13 mouse cellular contexts compared by ENCODE assay signal in the genomic region with DNA sequence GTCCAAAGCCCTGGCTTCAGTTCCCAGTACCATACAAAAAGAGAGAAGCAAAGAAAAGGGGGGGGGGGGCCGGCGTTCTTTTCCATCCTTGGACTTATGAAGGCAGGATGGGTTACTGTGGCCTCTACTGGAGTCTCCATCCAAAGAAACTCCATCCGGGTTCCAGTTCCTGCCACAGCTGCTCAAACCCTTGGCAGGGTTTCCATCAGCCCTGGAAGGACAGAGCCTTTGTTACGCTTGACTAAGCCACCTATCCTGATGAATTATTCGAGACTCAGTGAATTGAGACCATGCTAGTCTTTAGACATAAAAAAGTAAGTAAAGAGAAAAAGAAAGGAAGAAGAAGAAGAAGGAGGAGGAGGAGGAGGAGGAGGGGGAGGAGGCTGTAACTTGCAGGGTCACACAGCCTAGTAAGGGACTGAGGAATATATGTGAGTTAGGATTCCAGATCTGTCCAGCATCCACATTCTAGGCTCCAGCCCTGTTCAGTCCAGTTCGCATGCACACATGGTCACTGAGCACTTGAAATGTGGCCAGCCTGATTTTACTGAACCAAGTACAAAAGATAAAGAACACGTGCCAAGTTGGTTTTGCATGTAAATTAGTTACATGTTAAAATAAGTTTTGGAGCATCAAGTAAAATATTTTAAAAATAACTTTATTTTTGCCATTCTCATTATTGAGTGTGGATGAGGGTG. TPM values are rescaled to one million over a fixed set of nuclear protein-coding genes. Genes with fewer than 3 reads are reported as not detected.
DNase-seq lines count a peak whose midpoint lies in the region; ATAC-seq and TF ChIP-seq lines count a peak whose summit lies in the region.
"Had no signal": no experiment of that assay in that cellular context is flagged by ENCODE, and none has a peak within 500 bp of the region (broad histone marks: within the 10 kb centered on the region; RNA-seq: fewer than 3 reads in every experiment).

No protein-coding gene starts in this region.

- WGBS in hindbrain, embryonic 15.5 days = 57% methylated on average over 6 of the region's 7 CpGs
- WGBS in hindbrain, embryonic 16.5 days = 55% methylated on average over 5 of the region's 7 CpGs
- 69% methylated on average over 7 of the region's 7 CpGs for WGBS in neural tube, embryonic 15.5 days
- 29% methylated on average over 7 of the region's 7 CpGs for WGBS in kidney, adult 2 months

- no peak overlapping the region for H3K9ac ChIP-seq in hindbrain, embryonic 15.5 days
- no peak overlapping the region for H3K9ac ChIP-seq in hindbrain, embryonic 16.5 days (ENCODE audit: low read depth, low read length)
- no peak overlapping the region for H3K9ac ChIP-seq in neural tube, embryonic 15.5 days (replicated peaks)
- H3K9ac ChIP-seq: neural tube, embryonic 12.5 days had no signal

- 0 out of 2 replicates have a peak overlapping the region, but pooled peaks have one; percentile 17 for H3K27ac ChIP-seq in hindbrain, embryonic 15.5 days (replicated peaks)
- no peak overlapping the region for H3K27ac ChIP-seq in hindbrain, embryonic 16.5 days (ENCODE audit: low read depth, low read length)
- 0 out of 2 replicates have a peak overlapping the region, but pooled peaks have one; percentile 91 for H3K27ac ChIP-seq in neural tube, embryonic 15.5 days (replicated peaks)
- peak overlapping the region; percentile 17; the same call in 1 of the 2 replicates for H3K27ac ChIP-seq in kidney, adult 2 months (ENCODE audit: insufficient read depth, low read depth, low read length)

- no peak for TF ChIP-seq POLR2A in kidney, adult 2 months (IDR thresholded peaks at IDR 0.05; ENCODE audit: low read depth, low read length)

- ATAC-seq in hindbrain, embryonic 15.5 days (ENCODE audit: low FRiP score, low read depth) = no peak
- no peak for ATAC-seq in hindbrain, embryonic 16.5 days
- ATAC-seq in neural tube, embryonic 15.5 days (ENCODE audit: low FRiP score) = no peak

- H3K4me3 ChIP-seq in hindbrain, embryonic 15.5 days = no peak overlapping the region
- no peak overlapping the region for H3K4me3 ChIP-seq in hindbrain, embryonic 16.5 days (ENCODE audit: low read length)
- no peak overlapping the region for H3K4me3 ChIP-seq in neural tube, embryonic 15.5 days (replicated peaks)
- no peak overlapping the region for H3K4me3 ChIP-seq in kidney, adult 2 months (ENCODE audit: insufficient read depth, low read depth, low read length)
- H3K4me3 ChIP-seq: neural tube, embryonic 12.5 days had no signal

- H3K36me3 ChIP-seq in hindbrain, embryonic 15.5 days = no peaks in the 10 kb centered on the region
- no peaks in the 10 kb centered on the region for H3K36me3 ChIP-seq in hindbrain, embryonic 16.5 days (ENCODE audit: control insufficient read depth, insufficient read depth, low read length)
- H3K36me3 ChIP-seq in neural tube, embryonic 15.5 days = no peaks in the 10 kb centered on the region
- H3K36me3 ChIP-seq in kidney, adult 2 months (ENCODE audit: control insufficient read depth, insufficient read depth, low read length) = no peaks in the 10 kb centered on the region
- H3K36me3 ChIP-seq: G1E; neural tube, embryonic 12.5 days had no signal

- no peak for DNase-seq in neural tube, embryonic 10.5 days (ENCODE audit: extremely low spot score, low spot score)
- DNase-seq in kidney, adult 2 months = peak; percentile 85
- DNase-seq in adrenal gland, adult 2 months = no peak
- DNase-seq in left cerebral cortex, adult 8-10 months (ENCODE audit: low spot score in 2 of 2) = no peak
- DNase-seq: thymus, postnatal 4 days had no signal

- no peak for TF ChIP-seq CTCF in kidney, adult 2 months (conservative IDR thresholded peaks at IDR 0.05; ENCODE audit: insufficient read depth, insufficient read length, low read depth, low read length)

- H3K9me3 ChIP-seq in hindbrain, embryonic 15.5 days = no peaks in the 10 kb centered on the region
- no peaks in the 10 kb centered on the region for H3K9me3 ChIP-seq in hindbrain, embryonic 16.5 days (ENCODE audit: control insufficient read depth, low read length)
- H3K9me3 ChIP-seq in neural tube, embryonic 15.5 days (replicated peaks) = no peaks in the 10 kb centered on the region
- H3K9me3 ChIP-seq: neural tube, embryonic 12.5 days had no signal

- H3K4me2 ChIP-seq in hindbrain, embryonic 15.5 days = no peak overlapping the region
- no peak overlapping the region for H3K4me2 ChIP-seq in hindbrain, embryonic 16.5 days (ENCODE audit: low read length)
- H3K4me2 ChIP-seq in neural tube, embryonic 15.5 days = no peak overlapping the region

- no peaks in the 10 kb centered on the region for H3K27me3 ChIP-seq in hindbrain, embryonic 15.5 days
- no peaks in the 10 kb centered on the region for H3K27me3 ChIP-seq in hindbrain, embryonic 16.5 days (replicated peaks; ENCODE audit: control insufficient read depth, insufficient read depth, low read length)
- no peaks in the 10 kb centered on the region for H3K27me3 ChIP-seq in neural tube, embryonic 15.5 days (replicated peaks)
- H3K27me3 ChIP-seq in kidney, adult 2 months (replicated peaks; ENCODE audit: control insufficient read depth, insufficient read depth, low read length) = no peaks in the 10 kb centered on the region
- H3K27me3 ChIP-seq: neural tube, embryonic 12.5 days had no signal

- peaks cover 22% of the 10 kb centered on the region for H3K4me1 ChIP-seq in hindbrain, embryonic 15.5 days (replicated peaks)
- H3K4me1 ChIP-seq in hindbrain, embryonic 16.5 days (ENCODE audit: control insufficient read depth, insufficient read depth, low read depth, low read length) = peaks cover 16% of the 10 kb centered on the region
- H3K4me1 ChIP-seq in neural tube, embryonic 15.5 days = peaks cover 16% of the 10 kb centered on the region
- peaks cover 24% of the 10 kb centered on the region for H3K4me1 ChIP-seq in kidney, adult 2 months (ENCODE audit: control insufficient read depth, insufficient read depth, low read length)

RNA-seq across cellular contexts. Expression of gene Pcbp1, which starts 40.0 kb away (rescaled TPM):
- 341 and 351 TPM in 2 replicates for polyA plus RNA-seq in hindbrain, embryonic 15.5 days (2015; fragmentation: Nextera tagmentation; extraction: Ambion mirVana)
- 123 and 163 TPM in 2 replicates for polyA plus RNA-seq in hindbrain, embryonic 16.5 days (2015; fragmentation: Nextera tagmentation; extraction: Ambion mirVana)
- polyA plus RNA-seq in neural tube, embryonic 15.5 days (2015; fragmentation: Nextera tagmentation; extraction: Ambion mirVana) = 331 and 342 TPM in 2 replicates
- 165 and 166 TPM in 2 replicates for polyA plus RNA-seq in kidney, adult 2 months (2012; rRNA removed)
- total RNA-seq in adrenal gland, adult 2 months (2021) = 100 to 1,000 TPM; 320 to 331 TPM
- 379 and 483 TPM in 2 replicates for polyA plus RNA-seq in adrenal gland, adult 2 months (2012; rRNA removed)
- 100 to 1,000 TPM; 179 to 184 (median 180) TPM for total RNA-seq in left cerebral cortex, adult 8-10 months (2022)

RNA-seq across cellular contexts. Expression of gene C87436, which starts 47.9 kb away (rescaled TPM):
- 23.7 and 25.7 TPM in 2 replicates for polyA plus RNA-seq in hindbrain, embryonic 15.5 days (2015; fragmentation: Nextera tagmentation; extraction: Ambion mirVana)
- polyA plus RNA-seq in hindbrain, embryonic 16.5 days (2015; fragmentation: Nextera tagmentation; extraction: Ambion mirVana) = 21.4 and 22.9 TPM in 2 replicates
- polyA plus RNA-seq in neural tube, embryonic 15.5 days (2015; fragmentation: Nextera tagmentation; extraction: Ambion mirVana) = 22.2 and 25.6 TPM in 2 replicates
- 15.1 and 15.3 TPM in 2 replicates for polyA plus RNA-seq in kidney, adult 2 months (2012; rRNA removed)
- total RNA-seq in adrenal gland, adult 2 months (2021) = 10 to 100 TPM; 18.4 to 22.3 TPM
- 7.3 and 8.7 TPM in 2 replicates for polyA plus RNA-seq in adrenal gland, adult 2 months (2012; rRNA removed)
- 10 to 100 TPM; 19.3 to 25.6 (median 22.3) TPM for total RNA-seq in left cerebral cortex, adult 8-10 months (2022)

RNA-seq across cellular contexts. Expression of gene Gm44790, which starts 59.6 kb away (rescaled TPM):
- polyA plus RNA-seq in hindbrain, embryonic 15.5 days (2015; fragmentation: Nextera tagmentation; extraction: Ambion mirVana) = 1.2 TPM in 2 replicates
- polyA plus RNA-seq in hindbrain, embryonic 16.5 days (2015; fragmentation: Nextera tagmentation; extraction: Ambion mirVana) = not detected in 2 replicates
- polyA plus RNA-seq in neural tube, embryonic 15.5 days (2015; fragmentation: Nextera tagmentation; extraction: Ambion mirVana) = not detected in 2 replicates
- 2.9 and 6.7 TPM in 2 replicates for polyA plus RNA-seq in kidney, adult 2 months (2012; rRNA removed)
- 1 to 10 TPM in 1 of 2 experiments, not detected in 1; 3.2 TPM for total RNA-seq in adrenal gland, adult 2 months (2021)
- polyA plus RNA-seq in adrenal gland, adult 2 months (2012; rRNA removed) = 6.4 and 8.7 TPM in 2 replicates
- total RNA-seq in left cerebral cortex, adult 8-10 months (2022) = 1 to 10 TPM in 1 of 4 experiments, under 1 TPM in 1, not detected in 2; 0.84 to 3.2 TPM
- total RNA-seq: granulocyte monocyte progenitor cell, adult 5-6 weeks; hematopoietic stem cell, adult 5-6 weeks had no signal
- polyA plus RNA-seq: liver, embryonic 11.5 days; neural tube, embryonic 12.5 days had no signal
